Mouse (Mus musculus): ENCODE measurements around the gene Uvrag. TPM values are rescaled to one million over a fixed set of nuclear protein-coding genes. Genes with fewer than 3 reads are reported as not detected.

Gene Uvrag
- polyA plus RNA-seq, 1 experiment from 2014 or later = 14.8 TPM

DNA sequence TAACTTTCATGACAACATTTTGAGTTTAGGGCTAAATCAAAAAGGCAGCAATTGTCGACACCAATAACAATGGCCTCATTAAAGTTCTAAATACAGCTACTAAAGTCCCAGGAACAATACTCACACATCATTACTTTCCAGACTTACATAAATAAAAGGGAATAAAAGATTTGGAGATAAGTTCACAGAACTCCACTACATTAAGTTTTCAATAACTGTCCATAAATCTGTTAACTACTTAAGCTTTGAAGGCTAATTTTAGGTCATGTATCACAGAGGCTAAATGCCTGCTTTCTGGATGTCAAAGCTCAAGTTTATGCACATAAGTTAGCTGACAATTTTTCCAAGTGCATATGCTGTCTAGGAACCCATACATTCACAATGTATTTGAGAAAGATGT lies 184.3 kb downstream of the Uvrag start:
- no peak overlapping the region for H3K27ac ChIP-seq (replicated peaks)
- no peaks in the 10 kb centered on the region for H3K9me3 ChIP-seq
- H3K4me1 ChIP-seq = peaks cover 47% of the 10 kb centered on the region
- no peak overlapping the region for H3K4me3 ChIP-seq
- no peak overlapping the region for H3K4me2 ChIP-seq
- 79% methylated on average over 1 of the region's 1 CpGs for WGBS
- no peak overlapping the region for H3K9ac ChIP-seq
- H3K36me3 ChIP-seq = no peaks in the 10 kb centered on the region
- ATAC-seq (ENCODE audit: extremely low read depth, insufficient number of reproducible peaks, low FRiP score, low TSS enrichment) = no peak
- no peaks in the 10 kb centered on the region for H3K27me3 ChIP-seq (replicated peaks)

DNA sequence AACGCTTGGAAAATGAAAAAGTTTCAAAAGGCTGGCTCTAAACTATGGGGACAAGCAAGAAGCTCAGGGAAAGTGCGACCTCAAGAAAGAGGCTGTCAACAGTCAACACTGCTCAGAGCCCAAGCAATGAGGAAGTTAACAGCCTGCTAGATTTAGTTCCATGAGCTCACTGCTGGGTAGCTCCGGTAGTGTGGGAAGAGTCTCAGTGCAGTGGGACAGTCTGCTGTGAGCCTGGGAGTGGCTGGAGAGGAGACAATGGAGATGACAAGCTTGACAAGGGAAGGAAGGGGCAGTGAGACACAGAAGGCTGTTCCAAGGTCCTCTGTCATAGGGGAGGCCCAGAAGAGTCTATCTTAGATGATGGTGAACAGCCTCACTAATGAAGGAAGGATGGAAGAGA lies 187.3 kb downstream of the Uvrag start:
- no peaks in the 10 kb centered on the region for H3K27me3 ChIP-seq (replicated peaks)
- H3K4me1 ChIP-seq = peaks cover 51% of the 10 kb centered on the region
- no peak for ATAC-seq (ENCODE audit: extremely low read depth, insufficient number of reproducible peaks, low FRiP score, low TSS enrichment)
- no peak overlapping the region for H3K4me2 ChIP-seq
- H3K9ac ChIP-seq = no peak overlapping the region
- no peaks in the 10 kb centered on the region for H3K9me3 ChIP-seq
- H3K27ac ChIP-seq (replicated peaks) = peak overlapping the region; percentile 32; the same call in 1 of the 2 replicates
- WGBS = 45% methylated on average over 3 of the region's 3 CpGs
- no peaks in the 10 kb centered on the region for H3K36me3 ChIP-seq
- H3K4me3 ChIP-seq = no peak overlapping the region

DNA sequence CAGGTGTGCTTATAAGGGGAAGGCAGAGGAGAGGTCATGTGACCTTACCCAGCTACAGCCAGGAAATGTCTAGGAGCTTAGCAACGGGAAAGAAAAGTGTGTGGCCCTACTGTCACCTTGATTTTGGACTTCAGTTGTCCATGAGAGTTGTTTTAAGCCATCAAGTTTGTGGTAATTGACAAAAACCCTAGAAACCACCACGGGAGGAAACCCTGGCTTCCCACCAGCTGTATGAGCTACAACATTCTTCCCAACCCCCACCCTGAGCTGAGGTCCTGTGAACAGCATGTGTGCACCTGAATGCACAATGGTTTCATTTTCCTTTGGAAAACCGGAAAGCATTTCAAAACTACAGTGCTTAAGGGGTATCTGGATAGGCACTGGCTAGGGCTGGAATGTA lies 196.0 kb downstream of the Uvrag start:
- Histone ChIP-seq H3K9me3 (no peaks in the 10 kb centered on the region), H3K9ac (no peak overlapping the region), H3K4me2 (no peak overlapping the region), H3K4me3 (no peak overlapping the region), H3K4me1 (peaks cover 7% of the 10 kb centered on the region; the same call in 1 of the 2 replicates), H3K36me3 (no peaks in the 10 kb centered on the region), H3K27me3 (replicated peaks) (no peaks in the 10 kb centered on the region), H3K27ac (replicated peaks) (no peak overlapping the region)
- ATAC-seq (ENCODE audit: extremely low read depth, insufficient number of reproducible peaks, low FRiP score, low TSS enrichment) = no peak
- 63% methylated on average over 3 of the region's 3 CpGs for WGBS

DNA sequence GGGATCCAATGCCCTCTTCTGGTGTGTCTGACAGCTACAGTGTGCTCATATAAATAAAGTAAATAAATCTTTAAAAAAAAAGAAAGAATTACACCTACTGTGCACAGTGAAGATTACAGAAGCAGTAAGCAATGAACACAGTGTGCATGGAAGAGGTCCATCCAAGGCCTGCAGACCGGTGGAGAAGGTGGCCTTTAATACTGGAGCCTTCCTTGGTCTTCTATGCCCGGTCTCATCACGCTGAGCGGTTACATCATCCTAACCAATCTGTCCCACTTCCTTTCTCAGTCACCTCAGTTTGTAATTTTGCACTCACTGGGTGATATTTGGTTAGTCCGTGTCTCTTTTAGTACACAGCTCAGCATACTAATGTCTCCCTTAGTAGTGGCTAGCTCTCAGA lies 197.3 kb downstream of the Uvrag start:
- Histone ChIP-seq H3K27ac (replicated peaks) (no peak overlapping the region), H3K4me2 (no peak overlapping the region), H3K36me3 (no peaks in the 10 kb centered on the region), H3K9ac (no peak overlapping the region), H3K4me1 (peaks cover under 1% of the 10 kb centered on the region; the same call in 1 of the 2 replicates), H3K9me3 (no peaks in the 10 kb centered on the region), H3K4me3 (no peak overlapping the region), H3K27me3 (replicated peaks) (no peaks in the 10 kb centered on the region)
- WGBS = 95% methylated on average over 5 of the region's 5 CpGs
- no peak for ATAC-seq (ENCODE audit: extremely low read depth, insufficient number of reproducible peaks, low FRiP score, low TSS enrichment)

DNA sequence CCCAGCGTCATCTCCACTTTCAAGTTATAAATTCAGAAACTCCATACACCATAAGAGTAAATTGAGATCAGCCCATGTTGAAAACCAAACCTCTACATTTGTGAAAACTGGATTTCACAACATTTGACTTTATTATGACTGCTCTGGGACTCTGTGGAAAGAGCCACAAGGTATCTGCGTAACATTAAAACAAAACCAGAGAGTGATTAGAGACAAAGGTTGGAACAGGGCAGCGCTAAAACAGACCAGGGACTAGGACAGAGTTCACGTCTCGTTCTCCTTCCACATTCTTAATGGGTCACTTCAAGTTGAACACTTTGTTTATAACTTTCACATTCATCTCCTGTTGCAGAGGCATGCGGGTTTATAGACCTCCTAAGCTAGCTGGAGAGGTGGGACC lies 198.2 kb downstream of the Uvrag start:
- Histone ChIP-seq H3K4me3 (no peak overlapping the region), H3K36me3 (no peaks in the 10 kb centered on the region), H3K4me2 (no peak overlapping the region), H3K9ac (no peak overlapping the region), H3K9me3 (no peaks in the 10 kb centered on the region), H3K27ac (replicated peaks) (no peak overlapping the region), H3K27me3 (replicated peaks) (no peaks in the 10 kb centered on the region), H3K4me1 (peaks cover 6% of the 10 kb centered on the region)
- no peak for ATAC-seq (ENCODE audit: extremely low read depth, insufficient number of reproducible peaks, low FRiP score, low TSS enrichment)
- WGBS = 76% methylated on average over 6 of the region's 6 CpGs

DNA sequence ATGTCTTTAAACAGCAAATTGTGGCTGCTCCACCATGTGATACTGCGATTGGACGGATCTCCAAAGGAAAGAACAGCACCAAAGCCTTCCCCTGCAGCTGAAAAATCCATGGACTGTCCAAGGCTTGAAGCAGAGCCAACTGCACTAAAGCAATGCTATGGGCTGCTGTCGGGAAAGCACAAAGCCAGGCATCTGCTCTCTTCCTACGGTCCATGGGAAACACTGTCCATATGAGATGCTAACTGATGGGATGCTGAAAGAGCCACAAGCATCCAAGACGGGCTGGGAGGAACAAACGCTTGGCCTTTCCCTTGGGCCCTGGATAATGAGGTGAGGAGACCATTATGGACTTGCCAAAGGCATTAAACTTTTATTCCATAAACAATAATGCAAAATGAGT lies 201.7 kb downstream of the Uvrag start:
- H3K4me3 ChIP-seq = no peak overlapping the region
- 77% methylated on average over 6 of the region's 6 CpGs for WGBS
- no peaks in the 10 kb centered on the region for H3K9me3 ChIP-seq
- no peaks in the 10 kb centered on the region for H3K27me3 ChIP-seq (replicated peaks)
- ATAC-seq (ENCODE audit: extremely low read depth, insufficient number of reproducible peaks, low FRiP score, low TSS enrichment) = no peak
- H3K4me1 ChIP-seq = peaks cover 36% of the 10 kb centered on the region
- H3K36me3 ChIP-seq = no peaks in the 10 kb centered on the region
- no peak overlapping the region for H3K27ac ChIP-seq (replicated peaks)
- H3K4me2 ChIP-seq = no peak overlapping the region
- H3K9ac ChIP-seq = no peak overlapping the region

DNA sequence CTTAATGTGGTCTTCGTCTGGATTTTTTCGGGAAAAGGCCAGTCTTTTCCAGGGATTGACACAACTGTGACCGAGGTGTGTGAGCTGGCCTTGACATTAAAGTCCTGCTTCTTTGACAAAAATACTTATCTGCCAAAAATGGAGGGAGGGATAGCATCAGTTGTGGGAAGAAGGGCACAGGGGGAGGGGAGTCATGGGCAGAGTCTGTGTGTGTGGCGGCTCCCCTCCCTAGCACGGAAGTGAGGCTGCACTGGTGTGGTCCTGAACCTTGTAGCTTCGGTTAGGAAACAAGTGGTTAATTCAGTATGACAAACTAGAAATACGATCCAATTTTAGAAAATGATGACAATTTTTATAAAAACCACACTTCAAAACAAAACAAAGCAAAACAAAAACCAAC lies 202.3 kb downstream of the Uvrag start:
- no peak overlapping the region for H3K4me2 ChIP-seq
- no peaks in the 10 kb centered on the region for H3K27me3 ChIP-seq (replicated peaks)
- ATAC-seq (ENCODE audit: extremely low read depth, insufficient number of reproducible peaks, low FRiP score, low TSS enrichment) = no peak
- H3K4me3 ChIP-seq = no peak overlapping the region
- WGBS = 87% methylated on average over 7 of the region's 7 CpGs
- H3K9me3 ChIP-seq = no peaks in the 10 kb centered on the region
- peaks cover 36% of the 10 kb centered on the region for H3K4me1 ChIP-seq
- no peak overlapping the region for H3K27ac ChIP-seq (replicated peaks)
- no peaks in the 10 kb centered on the region for H3K36me3 ChIP-seq
- no peak overlapping the region for H3K9ac ChIP-seq

DNA sequence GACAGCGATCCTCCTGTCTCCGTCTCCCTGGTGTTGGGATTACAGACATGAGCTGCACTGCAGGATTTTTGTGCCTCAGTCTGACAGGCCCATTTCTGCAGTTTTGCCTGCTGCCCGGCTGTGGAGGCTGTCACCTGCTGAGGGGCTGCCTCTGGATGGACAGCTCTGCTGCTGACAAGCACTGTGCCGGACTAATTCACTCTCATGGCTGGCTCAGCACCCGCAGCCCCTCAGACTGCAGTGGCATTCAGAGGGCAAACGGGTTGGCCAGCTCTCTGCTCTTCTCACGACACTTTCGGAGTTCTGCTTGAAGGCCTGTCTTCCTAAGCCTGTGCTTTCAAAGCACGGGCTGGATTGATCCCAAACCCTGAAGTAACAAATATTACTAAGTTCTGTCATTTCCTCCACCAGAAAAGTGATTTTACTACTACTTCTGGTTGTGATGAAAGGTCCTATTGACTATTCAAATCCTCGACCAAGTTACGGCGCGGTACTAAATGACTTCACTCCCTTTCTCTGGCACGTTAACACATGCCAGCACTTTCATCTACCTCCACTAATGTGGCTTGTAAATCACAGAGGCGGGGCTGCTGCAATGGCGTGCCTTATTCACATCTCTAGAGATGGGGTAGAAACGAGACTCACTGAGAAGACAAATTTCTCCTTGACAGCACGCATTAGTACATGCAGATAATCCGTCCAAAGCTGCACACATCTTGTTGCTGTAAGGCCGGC lies 203.7 kb downstream of the Uvrag start:
- H3K27ac ChIP-seq (replicated peaks) = 0 out of 2 replicates have a peak overlapping the region, but pooled peaks have one; percentile 13
- no peaks in the 10 kb centered on the region for H3K9me3 ChIP-seq
- WGBS = 52% methylated on average over 20 of the region's 20 CpGs
- peaks cover 45% of the 10 kb centered on the region for H3K4me1 ChIP-seq
- no peaks in the 10 kb centered on the region for H3K36me3 ChIP-seq
- no peaks in the 10 kb centered on the region for H3K27me3 ChIP-seq (replicated peaks)
- no peak overlapping the region for H3K4me3 ChIP-seq
- H3K4me2 ChIP-seq = no peak overlapping the region
- H3K9ac ChIP-seq = peak overlapping the region; percentile 2; the same call in 1 of the 2 replicates
- ATAC-seq (ENCODE audit: extremely low read depth, insufficient number of reproducible peaks, low FRiP score, low TSS enrichment) = no peak; the same call in 1 of the 2 replicates

DNA sequence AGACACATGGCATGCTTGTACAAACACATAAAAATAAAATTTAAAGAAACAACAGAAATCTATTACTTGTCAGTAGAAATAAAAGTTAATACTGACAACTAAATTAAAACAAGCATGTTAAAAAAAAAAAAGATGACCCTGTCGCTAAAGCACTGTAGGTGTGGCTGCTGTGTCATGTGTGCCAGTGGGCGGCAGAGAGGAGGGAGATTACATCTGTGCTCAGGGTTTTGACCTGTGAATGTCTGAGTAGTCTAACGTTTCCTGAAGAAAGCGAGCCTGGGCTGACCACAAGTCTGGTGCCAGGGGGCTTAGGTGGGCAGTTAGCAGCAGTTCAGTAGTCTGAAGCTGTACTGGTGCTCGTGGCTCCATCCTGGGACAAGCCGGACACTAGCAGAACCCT lies 205.2 kb downstream of the Uvrag start:
- Histone ChIP-seq H3K27ac (replicated peaks) (no peak overlapping the region), H3K27me3 (replicated peaks) (no peaks in the 10 kb centered on the region), H3K36me3 (no peaks in the 10 kb centered on the region), H3K9me3 (no peaks in the 10 kb centered on the region), H3K4me1 (peaks cover 47% of the 10 kb centered on the region), H3K9ac (no peak overlapping the region), H3K4me3 (no peak overlapping the region), H3K4me2 (no peak overlapping the region)
- 78% methylated on average over 6 of the region's 6 CpGs for WGBS
- no peak for ATAC-seq (ENCODE audit: extremely low read depth, insufficient number of reproducible peaks, low FRiP score, low TSS enrichment)

DNA sequence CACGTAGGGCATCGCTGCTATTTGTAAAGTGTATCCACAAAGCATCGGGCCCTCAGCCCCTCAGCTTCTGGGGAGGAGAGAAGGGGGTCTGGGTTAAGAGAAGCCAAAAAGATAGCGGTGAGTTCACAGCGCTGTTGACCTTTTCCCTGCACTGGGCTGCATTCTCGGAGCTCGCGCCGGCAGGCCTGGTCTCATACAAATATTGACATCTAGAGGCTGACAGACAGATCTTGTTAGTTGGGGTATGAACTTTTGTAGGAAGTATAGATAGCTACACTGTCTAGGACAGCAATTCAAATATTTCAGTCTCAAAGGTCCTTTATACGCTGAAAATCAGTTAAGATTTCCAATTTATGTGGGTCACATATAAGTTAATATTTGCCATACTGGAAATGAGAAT lies 205.7 kb downstream of the Uvrag start:
- no peak for ATAC-seq (ENCODE audit: extremely low read depth, insufficient number of reproducible peaks, low FRiP score, low TSS enrichment)
- no peaks in the 10 kb centered on the region for H3K36me3 ChIP-seq
- H3K9ac ChIP-seq = no peak overlapping the region
- H3K4me3 ChIP-seq = no peak overlapping the region
- no peak overlapping the region for H3K4me2 ChIP-seq
- WGBS = 63% methylated on average over 10 of the region's 10 CpGs
- H3K9me3 ChIP-seq = no peaks in the 10 kb centered on the region
- no peaks in the 10 kb centered on the region for H3K27me3 ChIP-seq (replicated peaks)
- no peak overlapping the region for H3K27ac ChIP-seq (replicated peaks)
- peaks cover 47% of the 10 kb centered on the region for H3K4me1 ChIP-seq

DNA sequence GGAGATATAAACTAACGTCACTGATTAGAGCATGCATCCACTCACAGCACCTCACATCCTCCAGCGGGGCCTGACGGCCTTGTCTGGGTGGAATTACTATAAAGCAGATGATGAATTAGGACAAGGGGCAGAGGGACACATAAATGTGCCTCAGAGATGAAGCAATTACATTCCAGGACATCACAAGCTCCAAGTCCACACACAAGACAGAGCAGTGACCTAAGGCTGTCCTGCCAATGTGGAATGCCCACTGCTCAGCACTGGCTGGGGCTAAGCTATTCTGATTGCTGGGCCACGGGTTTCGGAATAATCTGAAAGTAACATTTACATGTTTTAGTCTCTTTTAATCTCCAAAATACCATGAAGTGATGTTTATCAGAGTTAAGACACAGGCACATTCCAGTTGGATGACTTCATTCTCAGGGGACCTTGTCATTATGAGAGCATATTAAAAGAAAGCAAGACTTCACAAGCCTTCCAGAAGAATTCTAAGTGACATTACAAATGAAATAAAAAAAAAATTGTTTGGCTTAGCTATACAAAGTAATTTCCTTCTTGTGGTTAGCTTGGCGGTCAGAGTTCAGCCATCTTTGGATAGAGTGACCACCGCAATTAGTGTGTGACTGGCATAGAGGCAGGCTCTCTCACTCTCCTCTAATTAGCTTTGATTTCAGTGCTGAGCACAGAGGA lies 212.5 kb downstream of the Uvrag start:
- 0 out of 2 replicates have a peak overlapping the region, but pooled peaks have one; percentile 0 for H3K27ac ChIP-seq (replicated peaks)
- no peak overlapping the region for H3K9ac ChIP-seq
- no peak overlapping the region for H3K4me3 ChIP-seq
- 67% methylated on average over 7 of the region's 7 CpGs for WGBS
- H3K27me3 ChIP-seq (replicated peaks) = no peaks in the 10 kb centered on the region
- no peaks in the 10 kb centered on the region for H3K9me3 ChIP-seq
- no peaks in the 10 kb centered on the region for H3K36me3 ChIP-seq
- H3K4me2 ChIP-seq = no peak overlapping the region
- ATAC-seq (ENCODE audit: extremely low read depth, insufficient number of reproducible peaks, low FRiP score, low TSS enrichment) = no peak
- H3K4me1 ChIP-seq = peaks cover 48% of the 10 kb centered on the region

All from heart, embryonic 13.5 days (tissue).